Mouse (Mus musculus): ENCODE results near the gene Errfi1. TPM values are rescaled to one million over a fixed set of nuclear protein-coding genes. Genes with fewer than 3 reads are reported as not detected.
A peak's percentile ranks its signal among the peaks of the same experiment; 100 is the strongest.

Gene Errfi1
- polyA plus RNA-seq, 1 experiment, result 44.2 TPM

GRCm38 (mm10) chr4:150887903-150888302 is 34.2 kb downstream of the Errfi1 start:
- H3K27me3 ChIP-seq (ENCODE audit: control insufficient read depth, insufficient read depth, low read length, poor library complexity, severe bottlenecking), result no peaks in the 10 kb centered on the region
- no peak overlapping the region for H3K9ac ChIP-seq (ENCODE audit: low read depth, poor library complexity, severe bottlenecking)
- no peaks in the 10 kb centered on the region for H3K36me3 ChIP-seq (ENCODE audit: control insufficient read depth, insufficient read depth, low read length, poor library complexity, severe bottlenecking)
- H3K4me1 ChIP-seq (ENCODE audit: control insufficient read depth, insufficient read depth, low read length), result peaks cover 7% of the 10 kb centered on the region
- H3K9me3 ChIP-seq (replicated peaks; ENCODE audit: control insufficient read depth, insufficient read depth, low read length, poor library complexity, severe bottlenecking), result no peaks in the 10 kb centered on the region
- no peak for TF ChIP-seq CTCF (IDR thresholded peaks at IDR 0.05; ENCODE audit: low read depth, low read length)
- no peak for TF ChIP-seq POLR2A (IDR thresholded peaks at IDR 0.05; ENCODE audit: insufficient read depth, low read length)
- TF ChIP-seq EP300 (IDR thresholded peaks at IDR 0.05; ENCODE audit: insufficient read depth, low read depth, low read length), result 0 out of 2 replicates have a peak, but pooled peaks have one; percentile 42
- H3K27ac ChIP-seq (ENCODE audit: insufficient read depth, low read length), result peak overlapping the region; percentile 37; the same call in 1 of the 2 replicates
- no peak overlapping the region for H3K4me3 ChIP-seq (ENCODE audit: low read depth, low read length)

- H3K9me3 ChIP-seq (replicated peaks; ENCODE audit: control insufficient read depth, insufficient read depth, low read length, poor library complexity, severe bottlenecking), result no peaks in the 10 kb centered on the region
- no peak overlapping the region; the same call in 1 of the 2 replicates for H3K27ac ChIP-seq (ENCODE audit: insufficient read depth, low read length)
- H3K27me3 ChIP-seq (ENCODE audit: control insufficient read depth, insufficient read depth, low read length, poor library complexity, severe bottlenecking), result no peaks in the 10 kb centered on the region
- H3K4me3 ChIP-seq (ENCODE audit: low read depth, low read length), result no peak overlapping the region
- no peak overlapping the region for H3K9ac ChIP-seq (ENCODE audit: low read depth, poor library complexity, severe bottlenecking)
- no peaks in the 10 kb centered on the region for H3K36me3 ChIP-seq (ENCODE audit: control insufficient read depth, insufficient read depth, low read length, poor library complexity, severe bottlenecking)
- H3K4me1 ChIP-seq (ENCODE audit: control insufficient read depth, insufficient read depth, low read length), result peaks cover 7% of the 10 kb centered on the region
- TF ChIP-seq CTCF (IDR thresholded peaks at IDR 0.05; ENCODE audit: low read depth, low read length) (no peak), EP300 (IDR thresholded peaks at IDR 0.05; ENCODE audit: insufficient read depth, low read depth, low read length) (0 out of 2 replicates have a peak, but pooled peaks have one; percentile 51)
Measured at GRCm38 (mm10) chr4:150888492-150888891, 34.8 kb downstream of the Errfi1 start.

- Histone ChIP-seq H3K4me3 (ENCODE audit: low read depth, low read length) (peak overlapping the region; percentile 42), H3K27ac (ENCODE audit: insufficient read depth, low read length) (0 out of 2 replicates have a peak overlapping the region, but pooled peaks have one; percentile 36), H3K36me3 (ENCODE audit: control insufficient read depth, insufficient read depth, low read length, poor library complexity, severe bottlenecking) (no peaks in the 10 kb centered on the region), H3K4me1 (ENCODE audit: control insufficient read depth, insufficient read depth, low read length) (peaks cover 7% of the 10 kb centered on the region), H3K27me3 (ENCODE audit: control insufficient read depth, insufficient read depth, low read length, poor library complexity, severe bottlenecking) (no peaks in the 10 kb centered on the region), H3K9me3 (replicated peaks; ENCODE audit: control insufficient read depth, insufficient read depth, low read length, poor library complexity, severe bottlenecking) (no peaks in the 10 kb centered on the region), H3K9ac (ENCODE audit: low read depth, poor library complexity, severe bottlenecking) (peak overlapping the region; percentile 45)
- TF ChIP-seq CTCF (IDR thresholded peaks at IDR 0.05; ENCODE audit: low read depth, low read length) (no peak), POLR2A (IDR thresholded peaks at IDR 0.05; ENCODE audit: insufficient read depth, low read length) (no peak), EP300 (IDR thresholded peaks at IDR 0.05; ENCODE audit: insufficient read depth, low read depth, low read length) (peak; percentile 5; the same call in 1 of the 2 replicates)
Measured at GRCm38 (mm10) chr4:150889273-150889954, 35.7 kb downstream of the Errfi1 start.

GRCm38 (mm10) chr4:150889955-150890315 is 36.2 kb downstream of the Errfi1 start:
- TF ChIP-seq EP300 (IDR thresholded peaks at IDR 0.05; ENCODE audit: insufficient read depth, low read depth, low read length), result no peak
- no peak for TF ChIP-seq CTCF (IDR thresholded peaks at IDR 0.05; ENCODE audit: low read depth, low read length)
- TF ChIP-seq POLR2A (IDR thresholded peaks at IDR 0.05; ENCODE audit: insufficient read depth, low read length), result no peak
- Histone ChIP-seq H3K4me1 (ENCODE audit: control insufficient read depth, insufficient read depth, low read length) (peaks cover 9% of the 10 kb centered on the region), H3K9me3 (replicated peaks; ENCODE audit: control insufficient read depth, insufficient read depth, low read length, poor library complexity, severe bottlenecking) (no peaks in the 10 kb centered on the region), H3K27me3 (ENCODE audit: control insufficient read depth, insufficient read depth, low read length, poor library complexity, severe bottlenecking) (no peaks in the 10 kb centered on the region), H3K4me3 (ENCODE audit: low read depth, low read length) (peak overlapping the region; percentile 42; the same call in 1 of the 2 replicates), H3K9ac (ENCODE audit: low read depth, poor library complexity, severe bottlenecking) (peak overlapping the region; percentile 45), H3K27ac (ENCODE audit: insufficient read depth, low read length) (0 out of 2 replicates have a peak overlapping the region, but pooled peaks have one; percentile 36), H3K36me3 (ENCODE audit: control insufficient read depth, insufficient read depth, low read length, poor library complexity, severe bottlenecking) (no peaks in the 10 kb centered on the region)

GRCm38 (mm10) chr4:150891308-150891707 is 37.6 kb downstream of the Errfi1 start:
- no peak overlapping the region for H3K27ac ChIP-seq (ENCODE audit: insufficient read depth, low read length)
- no peaks in the 10 kb centered on the region for H3K36me3 ChIP-seq (ENCODE audit: control insufficient read depth, insufficient read depth, low read length, poor library complexity, severe bottlenecking)
- TF ChIP-seq EP300 (IDR thresholded peaks at IDR 0.05; ENCODE audit: insufficient read depth, low read depth, low read length) (no peak), POLR2A (IDR thresholded peaks at IDR 0.05; ENCODE audit: insufficient read depth, low read length) (no peak), CTCF (IDR thresholded peaks at IDR 0.05; ENCODE audit: low read depth, low read length) (no peak)
- H3K27me3 ChIP-seq (ENCODE audit: control insufficient read depth, insufficient read depth, low read length, poor library complexity, severe bottlenecking), result no peaks in the 10 kb centered on the region
- H3K9ac ChIP-seq (ENCODE audit: low read depth, poor library complexity, severe bottlenecking), result no peak overlapping the region
- H3K9me3 ChIP-seq (replicated peaks; ENCODE audit: control insufficient read depth, insufficient read depth, low read length, poor library complexity, severe bottlenecking), result no peaks in the 10 kb centered on the region
- H3K4me3 ChIP-seq (ENCODE audit: low read depth, low read length), result no peak overlapping the region
- H3K4me1 ChIP-seq (ENCODE audit: control insufficient read depth, insufficient read depth, low read length), result peaks cover 9% of the 10 kb centered on the region
